Mouse (Mus musculus): ENCODE results near the gene Fcgr1.
"Not testable (repeated sequence)": the region's sequence is repeated elsewhere in the genome, so short reads cannot be mapped to it uniquely, and the experiment has no call there.

Fcgr1 gene

DNA sequence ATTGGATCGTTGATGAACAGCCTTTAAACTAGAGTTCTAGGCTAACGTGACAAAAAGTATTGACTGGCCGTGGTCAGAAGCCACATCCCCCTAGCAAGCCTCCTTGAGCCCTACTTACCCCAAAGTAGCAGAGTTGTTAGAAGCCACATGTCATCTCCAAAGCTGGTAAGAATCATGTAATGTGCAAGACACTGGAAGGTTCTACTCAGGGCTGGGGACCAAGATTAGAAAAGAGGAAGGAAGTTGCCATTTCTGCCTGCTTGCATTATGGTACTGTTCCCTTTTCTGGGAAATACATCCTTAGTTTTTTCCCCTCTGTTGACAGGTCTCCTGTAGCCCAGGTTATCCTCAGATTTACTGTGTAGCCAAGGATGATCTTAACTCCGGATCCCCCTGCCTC is at the start of gene Fcgr1:
Gene Fcgr1 (minus strand): TSS at position 183 of the 400 bp plus-strand sequence.
- no peak for DNase-seq (ENCODE audit: extremely low read depth, insufficient read length, low spot score)

DNA sequence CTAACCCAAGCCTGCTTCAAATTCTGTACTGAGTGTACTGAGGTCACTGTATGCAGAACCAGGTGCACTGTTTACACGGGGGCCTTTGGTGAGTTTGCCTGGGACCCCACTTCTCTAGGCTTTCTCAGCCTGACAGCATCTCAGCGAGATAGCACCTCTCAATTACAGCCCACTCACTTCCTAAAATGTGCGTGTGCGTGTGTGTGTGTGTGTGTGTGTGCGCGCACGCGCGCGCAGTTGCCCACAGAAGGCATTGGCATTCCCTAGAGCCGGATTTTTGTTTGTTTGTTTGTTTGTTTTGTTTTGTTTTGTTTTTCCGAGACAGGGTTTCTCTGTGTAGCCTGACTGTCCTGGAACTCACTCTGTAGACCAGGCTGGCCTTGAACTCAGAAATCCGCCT is 48.9 kb upstream of the Fcgr1 start:
- DNase-seq (ENCODE audit: extremely low read depth, insufficient read length, low spot score), result not testable (repeated sequence)

DNA sequence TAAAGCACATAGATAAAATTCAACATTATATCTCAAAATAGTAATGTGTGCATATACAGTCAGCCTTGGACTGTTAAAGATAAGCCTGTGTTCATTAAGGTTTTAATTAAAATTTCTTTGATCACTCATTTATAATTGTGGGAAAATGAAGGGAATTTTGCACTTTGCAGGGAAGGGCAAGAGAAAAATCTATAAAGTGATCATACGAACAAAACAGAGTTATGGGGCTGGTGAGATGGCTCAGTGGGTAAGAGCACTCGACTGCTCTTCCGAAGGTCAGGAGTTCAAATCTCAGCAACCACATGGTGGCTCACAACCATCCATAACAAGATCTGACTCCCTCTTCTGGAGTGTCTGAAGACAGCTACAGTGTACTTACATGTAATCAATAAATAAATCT is 48.3 kb upstream of the Fcgr1 start:
- DNase-seq (ENCODE audit: extremely low read depth, insufficient read length, low spot score), result not testable (repeated sequence)

DNA sequence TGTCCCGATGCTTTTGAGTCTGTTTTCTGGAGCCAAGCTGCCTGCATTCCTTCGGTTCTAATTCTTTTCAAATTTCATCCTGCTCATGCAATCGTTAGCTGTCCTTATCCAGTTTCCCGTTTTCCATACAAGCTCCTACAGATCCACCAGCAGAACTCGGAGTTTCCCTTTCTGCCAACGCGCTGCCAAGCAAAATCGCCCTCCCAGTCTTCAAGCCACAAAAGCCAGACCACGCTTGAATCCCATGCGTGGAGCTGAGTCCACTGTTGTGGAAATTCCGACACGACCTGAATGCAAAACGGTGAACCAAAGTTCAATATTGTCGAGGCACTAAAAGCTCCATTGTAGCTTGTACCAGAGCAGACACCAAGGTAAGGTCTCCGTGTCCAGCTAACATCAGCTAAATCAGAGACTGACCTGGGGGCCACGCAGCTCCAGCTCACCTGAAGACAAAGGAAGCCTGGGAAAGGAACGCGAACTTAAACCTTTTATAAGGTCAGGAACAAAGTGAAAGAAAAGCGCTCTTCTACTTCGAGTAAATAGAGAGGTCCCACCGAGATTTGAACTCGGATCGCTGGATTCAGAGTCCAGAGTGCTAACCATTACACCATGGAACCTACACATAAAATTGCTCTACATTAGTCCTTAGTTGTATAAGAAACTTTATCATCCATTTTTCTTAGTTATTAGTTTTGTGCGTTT is 47.0 kb upstream of the Fcgr1 start:
- no peak for DNase-seq (ENCODE audit: extremely low read depth, insufficient read length, low spot score)

- no peak for DNase-seq (ENCODE audit: extremely low read depth, insufficient read length, low spot score)
Observed at GRCm38 (mm10) chr3:96338849-96339480, 45.2 kb upstream of the Fcgr1 start.

- no peak for DNase-seq (ENCODE audit: extremely low read depth, insufficient read length, low spot score)
Observed at GRCm38 (mm10) chr3:96338043-96338442, 44.3 kb upstream of the Fcgr1 start.

- DNase-seq (ENCODE audit: extremely low read depth, insufficient read length, low spot score), result no peak
Observed at GRCm38 (mm10) chr3:96337269-96337668, 43.5 kb upstream of the Fcgr1 start.

DNA sequence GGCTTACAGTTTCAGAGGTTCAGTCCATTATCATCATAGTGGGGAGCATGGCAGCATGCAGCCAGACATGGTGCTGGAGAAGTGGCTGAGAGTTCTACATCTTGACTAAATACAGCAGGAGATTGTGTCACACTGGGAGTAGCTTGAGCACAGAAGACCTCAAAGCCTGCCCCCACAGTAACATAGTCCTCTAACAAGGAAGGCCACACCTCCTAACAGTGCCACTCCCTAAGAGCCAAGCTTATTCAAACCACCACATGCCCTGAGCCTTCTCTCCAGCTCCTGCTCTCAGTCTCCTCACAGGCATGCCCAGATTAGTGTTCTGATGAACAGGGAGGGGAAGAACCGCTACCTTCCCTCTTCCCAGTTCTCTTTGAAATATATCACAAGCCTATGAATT is 42.9 kb upstream of the Fcgr1 start:
- no peak for DNase-seq (ENCODE audit: extremely low read depth, insufficient read length, low spot score)

DNA sequence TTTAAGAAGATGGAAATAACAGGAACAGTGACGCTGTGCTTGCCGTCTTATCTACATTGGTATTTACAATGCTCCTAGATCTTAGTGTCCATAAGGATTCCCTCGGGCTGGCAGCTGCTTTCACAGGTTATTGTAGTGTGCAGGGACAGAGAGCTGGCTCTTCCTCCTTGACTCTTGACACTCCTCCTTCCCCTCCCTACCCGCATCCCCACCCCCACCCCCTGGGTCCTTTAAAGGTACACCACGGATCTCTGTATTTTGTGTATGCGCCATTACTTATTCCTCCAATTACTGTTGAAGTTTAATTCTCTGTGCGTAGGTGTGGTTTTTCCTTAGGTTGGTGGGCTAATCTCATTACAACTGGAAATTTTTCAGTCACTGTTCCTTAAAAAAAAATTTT is 41.8 kb upstream of the Fcgr1 start:
- no peak for DNase-seq (ENCODE audit: extremely low read depth, insufficient read length, low spot score)

- DNase-seq (ENCODE audit: extremely low read depth, insufficient read length, low spot score), result no peak
Observed at GRCm38 (mm10) chr3:96335163-96335550, 41.4 kb upstream of the Fcgr1 start.

DNA sequence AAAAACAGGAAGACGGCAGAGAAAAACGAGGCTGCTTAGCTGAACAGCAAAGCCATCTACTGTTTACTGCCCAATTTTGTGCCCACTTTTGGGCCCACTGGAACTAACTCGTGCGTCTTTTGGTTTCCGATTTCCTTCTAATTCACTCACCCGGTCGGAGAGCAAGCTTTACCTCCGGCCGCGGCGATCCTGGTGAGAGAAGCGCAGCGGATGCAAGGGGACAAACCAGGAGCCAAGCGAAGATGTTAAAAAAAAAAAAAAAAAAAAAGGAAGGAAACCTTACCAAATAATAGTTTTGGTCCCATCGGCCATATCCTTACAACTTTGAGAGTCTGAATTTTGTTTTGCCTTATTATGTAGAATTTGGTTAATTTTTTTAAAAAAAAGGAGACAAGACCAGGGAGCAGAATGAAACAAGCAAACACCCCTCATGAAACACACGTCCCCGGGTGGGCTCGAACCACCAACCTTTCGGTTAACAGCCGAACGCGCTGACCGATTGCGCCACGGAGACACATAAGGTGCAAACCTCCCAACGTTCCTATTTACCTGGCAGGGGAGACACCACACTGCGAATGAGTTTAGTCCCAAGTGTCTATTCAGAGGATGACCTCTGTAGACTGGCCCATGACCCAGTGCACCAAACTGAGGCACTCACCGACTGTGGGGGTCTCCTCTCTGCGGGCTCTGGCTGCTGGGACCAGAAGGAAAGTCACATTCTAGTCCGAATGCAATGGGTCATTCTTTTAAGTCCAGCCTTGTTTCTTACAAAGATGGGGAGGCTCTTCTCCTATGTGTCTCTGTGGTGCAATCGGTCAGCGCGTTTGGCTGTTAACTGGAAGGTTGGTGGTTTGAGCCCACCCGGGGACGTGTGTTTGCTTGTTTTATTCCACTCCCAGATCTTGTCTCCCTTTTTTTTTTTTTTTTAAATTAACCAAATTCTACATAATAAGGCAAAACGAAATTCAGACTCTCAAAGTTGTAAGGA is 40.7 kb upstream of the Fcgr1 start:
- DNase-seq (ENCODE audit: extremely low read depth, insufficient read length, low spot score), result no peak

- DNase-seq (ENCODE audit: extremely low read depth, insufficient read length, low spot score), result no peak
Observed at GRCm38 (mm10) chr3:96333396-96334174, 39.8 kb upstream of the Fcgr1 start.

DNA sequence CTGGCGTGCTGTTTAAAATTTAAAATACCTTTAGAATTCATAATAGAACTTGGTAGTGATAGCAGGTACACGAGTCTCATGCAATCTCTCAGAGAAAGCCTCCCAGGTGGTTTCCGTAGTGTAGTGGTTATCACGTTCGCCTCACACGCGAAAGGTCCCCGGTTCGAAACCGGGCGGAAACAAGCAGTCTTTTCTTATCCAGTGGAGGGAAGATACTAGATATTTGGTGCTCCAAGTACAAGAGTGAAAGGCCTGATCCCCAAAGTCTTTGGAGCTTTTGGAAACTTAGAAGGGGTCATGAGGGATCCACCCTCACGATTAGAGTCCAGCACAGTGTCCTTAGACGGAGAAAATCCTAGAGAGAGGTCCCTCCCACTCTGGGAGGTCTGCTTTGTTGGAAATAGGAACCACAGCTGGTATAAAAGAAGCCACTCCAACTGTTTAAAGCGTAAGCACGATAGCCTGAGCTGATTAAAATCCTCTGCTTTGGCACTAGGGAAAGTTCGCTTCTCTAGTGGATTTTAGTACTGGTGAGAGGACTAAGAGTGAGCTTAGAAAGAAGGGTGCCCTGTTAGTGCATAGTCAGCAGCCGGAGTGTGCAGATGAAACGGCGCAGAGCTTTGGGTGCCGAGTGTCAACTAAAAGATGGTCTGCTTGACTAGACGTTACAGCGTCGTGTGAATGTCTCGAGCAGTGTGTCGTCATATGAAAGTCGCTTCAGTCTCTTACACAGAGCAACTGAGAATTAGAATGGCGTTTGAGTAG is 39.0 kb upstream of the Fcgr1 start:
- DNase-seq (ENCODE audit: extremely low read depth, insufficient read length, low spot score), result no peak

GRCm38 (mm10) chr3:96332000-96332399 is 38.2 kb upstream of the Fcgr1 start:
- DNase-seq (ENCODE audit: extremely low read depth, insufficient read length, low spot score), result no peak

- DNase-seq (ENCODE audit: extremely low read depth, insufficient read length, low spot score), result no peak
Observed at GRCm38 (mm10) chr3:96331438-96331837, 37.7 kb upstream of the Fcgr1 start.

GRCm38 (mm10) chr3:96330603-96331002 is 36.8 kb upstream of the Fcgr1 start:
- no peak for DNase-seq (ENCODE audit: extremely low read depth, insufficient read length, low spot score)

DNA sequence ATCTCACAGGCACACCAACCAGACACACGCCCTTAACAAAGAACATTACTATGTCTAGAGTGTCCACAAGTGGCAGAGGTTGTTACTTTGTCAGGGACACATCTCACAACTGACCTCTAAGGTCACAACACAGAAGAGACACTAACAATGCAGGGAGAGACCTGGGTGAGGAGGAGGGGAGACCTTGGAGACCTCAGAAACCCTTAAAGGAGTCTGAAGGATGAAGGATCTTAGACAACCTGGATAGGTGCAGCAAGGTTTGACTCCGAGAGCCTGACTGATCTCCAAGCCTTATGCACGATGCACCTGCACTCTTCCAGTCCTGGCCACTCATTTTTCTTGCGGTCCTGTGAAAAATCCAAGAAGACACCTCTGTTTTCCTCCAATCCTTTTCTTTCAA is 36.4 kb upstream of the Fcgr1 start:
- DNase-seq (ENCODE audit: extremely low read depth, insufficient read length, low spot score), result no peak

DNA sequence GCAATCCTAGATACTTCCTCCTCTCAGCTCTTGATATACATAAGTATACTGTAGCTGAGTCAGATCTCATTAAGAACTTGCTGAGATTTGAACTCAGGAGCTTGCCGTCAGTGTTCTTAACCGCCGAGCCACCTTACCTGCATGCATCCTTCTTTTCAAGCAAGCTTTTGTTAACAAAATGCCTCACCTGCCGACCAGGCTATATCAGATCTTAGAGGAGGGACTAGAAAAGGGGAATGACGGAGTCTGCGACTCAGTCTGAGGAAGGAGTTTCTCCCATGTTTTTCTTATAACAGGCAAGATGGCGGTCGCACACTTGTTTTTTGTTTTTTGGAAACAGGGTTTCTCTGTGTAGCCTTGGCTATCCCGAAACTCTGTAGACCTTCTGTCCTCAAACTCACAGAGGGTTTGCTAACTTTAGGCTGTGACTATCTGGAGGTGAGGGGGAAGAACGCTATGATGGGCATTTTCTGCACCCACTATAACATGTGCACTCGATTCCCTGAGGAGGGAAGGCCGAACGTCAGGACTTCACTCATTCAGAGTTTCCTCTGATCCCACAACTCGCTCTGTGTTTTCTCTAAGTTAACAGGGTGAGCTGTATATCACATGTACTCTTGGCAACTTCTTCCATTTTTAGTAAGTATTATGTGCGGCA is 35.1 kb upstream of the Fcgr1 start:
- no peak for DNase-seq (ENCODE audit: extremely low read depth, insufficient read length, low spot score)

- DNase-seq (ENCODE audit: extremely low read depth, insufficient read length, low spot score), result not testable (repeated sequence)
Observed at GRCm38 (mm10) chr3:96328060-96328729, 34.4 kb upstream of the Fcgr1 start.

Measured in 3134 (cell line).